Mouse (Mus musculus): ENCODE data around the gene Mrgprd. TPM values are rescaled to one million over a fixed set of nuclear protein-coding genes. Genes with fewer than 3 reads are reported as not detected.
A peak's percentile ranks its signal among the peaks of the same experiment; 100 is the strongest.

Gene Mrgprd
- polyA plus RNA-seq, 1 experiment from 2014 or later, result not detected

DNA sequence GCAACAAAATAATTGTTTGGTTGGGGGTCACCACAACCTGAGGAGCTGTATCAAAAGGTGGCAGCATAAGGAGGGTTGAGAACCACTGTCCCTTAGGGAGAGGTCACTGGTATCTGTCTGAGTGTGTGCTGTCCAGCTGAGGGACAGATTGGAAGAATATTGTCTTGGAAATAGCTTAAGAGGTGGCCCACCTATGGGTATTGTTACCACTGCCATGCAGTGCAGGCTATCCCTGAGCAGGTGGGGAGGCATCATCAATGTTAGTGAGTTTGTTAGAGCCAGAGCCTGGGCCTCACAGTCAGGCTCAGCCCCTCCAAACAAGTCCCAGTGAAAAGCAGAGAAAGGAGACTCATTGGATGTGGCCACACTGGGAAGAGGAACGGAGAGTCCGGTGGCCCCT is 22.8 kb upstream of the Mrgprd start:
- Histone ChIP-seq H3K27me3 (no peaks in the 10 kb centered on the region), H3K36me3 (no peaks in the 10 kb centered on the region), H3K9ac (no peak overlapping the region), H3K27ac (no peak overlapping the region), H3K4me2 (replicated peaks) (no peak overlapping the region), H3K9me3 (no peaks in the 10 kb centered on the region), H3K4me3 (no peak overlapping the region), H3K4me1 (no peaks in the 10 kb centered on the region)
- 90% methylated on average over 2 of the region's 2 CpGs for WGBS
- no peak for ATAC-seq (ENCODE audit: insufficient number of reproducible peaks, insufficient read depth, low FRiP score, low TSS enrichment)

DNA sequence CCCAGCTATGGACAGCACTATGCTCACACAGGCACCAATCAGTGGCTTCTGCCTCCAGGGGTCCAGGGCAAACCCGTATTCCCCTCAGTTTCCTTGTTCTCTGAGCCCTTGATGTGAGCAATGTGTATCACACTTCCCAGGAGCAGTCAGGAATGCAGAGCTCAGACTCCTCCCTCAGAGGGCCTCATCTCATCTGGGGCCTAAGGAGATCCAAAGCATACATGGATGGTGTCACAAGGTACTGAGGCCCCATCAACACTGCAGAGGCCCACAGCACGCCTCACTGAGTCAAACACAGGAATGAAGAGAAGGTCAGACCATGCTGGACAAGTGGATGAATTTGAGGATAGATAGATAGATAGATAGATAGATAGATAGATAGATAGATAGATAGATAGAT is 21.9 kb upstream of the Mrgprd start:
- ATAC-seq (ENCODE audit: insufficient number of reproducible peaks, insufficient read depth, low FRiP score, low TSS enrichment), result no peak
- Histone ChIP-seq H3K9me3 (no peaks in the 10 kb centered on the region), H3K9ac (no peak overlapping the region), H3K27me3 (no peaks in the 10 kb centered on the region), H3K4me3 (no peak overlapping the region), H3K27ac (no peak overlapping the region), H3K4me1 (no peaks in the 10 kb centered on the region), H3K36me3 (no peaks in the 10 kb centered on the region), H3K4me2 (replicated peaks) (no peak overlapping the region)
- 63% methylated on average over 2 of the region's 2 CpGs for WGBS

DNA sequence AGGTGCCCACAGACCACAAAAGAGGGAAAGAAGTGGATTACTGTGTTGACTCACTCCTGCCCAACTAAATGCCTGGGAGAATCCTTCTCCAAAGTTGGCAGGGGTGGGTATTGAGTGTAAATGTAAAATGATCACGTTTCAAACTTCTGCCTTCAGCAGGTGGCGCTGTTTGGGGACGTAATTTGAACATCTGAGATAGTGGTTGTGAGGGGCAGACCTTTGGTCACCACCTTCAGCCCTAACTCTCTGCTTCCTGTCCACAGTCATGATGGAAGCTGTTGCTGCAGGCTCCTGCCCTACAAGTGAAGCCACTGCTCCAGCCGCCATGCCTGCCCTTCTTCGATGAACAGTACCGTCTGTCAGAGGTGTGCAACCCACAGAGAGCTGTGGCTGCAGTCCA is 20.8 kb upstream of the Mrgprd start:
- 37% methylated on average over 6 of the region's 6 CpGs for WGBS
- no peaks in the 10 kb centered on the region for H3K27me3 ChIP-seq
- no peak overlapping the region for H3K4me3 ChIP-seq
- no peak overlapping the region for H3K9ac ChIP-seq
- H3K9me3 ChIP-seq, result no peaks in the 10 kb centered on the region
- H3K36me3 ChIP-seq, result no peaks in the 10 kb centered on the region
- H3K27ac ChIP-seq, result no peak overlapping the region
- ATAC-seq (ENCODE audit: insufficient number of reproducible peaks, insufficient read depth, low FRiP score, low TSS enrichment), result no peak
- H3K4me2 ChIP-seq (replicated peaks), result no peak overlapping the region
- no peaks in the 10 kb centered on the region for H3K4me1 ChIP-seq

DNA sequence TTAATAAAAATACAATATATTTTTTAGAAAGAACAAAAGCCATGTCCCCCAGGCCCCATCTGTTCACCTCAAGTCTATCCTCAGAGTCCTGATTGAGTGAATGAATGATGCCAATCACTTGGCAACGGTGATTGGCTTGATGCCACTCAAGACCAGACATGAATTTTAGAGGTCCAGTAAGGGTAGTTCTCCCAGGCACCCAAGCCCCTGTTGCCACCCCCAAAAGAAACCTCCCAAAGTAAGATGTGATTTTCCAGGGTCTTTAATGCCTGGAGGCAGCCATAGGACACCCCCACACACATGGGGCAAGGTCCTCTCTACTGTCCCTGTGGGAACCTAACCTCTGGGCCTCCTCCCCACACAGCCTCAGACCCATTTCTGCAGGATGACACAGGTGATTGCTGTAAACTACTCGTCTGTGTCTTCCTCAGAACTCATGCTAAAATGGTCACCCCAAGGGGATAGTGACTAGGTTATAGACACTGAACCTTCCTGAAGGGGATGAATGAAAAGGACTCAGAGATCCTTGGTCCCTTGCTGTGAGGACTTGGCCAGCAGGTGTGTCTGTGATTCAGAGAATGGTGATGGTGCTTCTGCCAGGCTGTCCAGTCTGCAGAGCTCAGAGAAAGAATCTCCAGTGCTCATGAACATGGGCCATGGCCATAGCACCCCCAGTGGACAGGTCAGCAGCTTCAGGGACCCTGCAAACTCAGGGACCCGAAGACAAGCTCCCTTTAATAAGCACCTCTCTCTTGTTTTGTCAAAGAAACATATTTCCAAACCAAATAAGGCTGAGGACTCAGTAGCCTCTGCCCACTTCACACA is 15.8 kb upstream of the Mrgprd start:
- Histone ChIP-seq H3K9ac (no peak overlapping the region), H3K4me1 (peaks cover 27% of the 10 kb centered on the region), H3K27ac (no peak overlapping the region), H3K9me3 (no peaks in the 10 kb centered on the region), H3K4me2 (replicated peaks) (no peak overlapping the region), H3K36me3 (no peaks in the 10 kb centered on the region), H3K4me3 (no peak overlapping the region), H3K27me3 (no peaks in the 10 kb centered on the region)
- no peak for ATAC-seq (ENCODE audit: insufficient number of reproducible peaks, insufficient read depth, low FRiP score, low TSS enrichment)
- WGBS, result 62% methylated on average over 3 of the region's 3 CpGs

DNA sequence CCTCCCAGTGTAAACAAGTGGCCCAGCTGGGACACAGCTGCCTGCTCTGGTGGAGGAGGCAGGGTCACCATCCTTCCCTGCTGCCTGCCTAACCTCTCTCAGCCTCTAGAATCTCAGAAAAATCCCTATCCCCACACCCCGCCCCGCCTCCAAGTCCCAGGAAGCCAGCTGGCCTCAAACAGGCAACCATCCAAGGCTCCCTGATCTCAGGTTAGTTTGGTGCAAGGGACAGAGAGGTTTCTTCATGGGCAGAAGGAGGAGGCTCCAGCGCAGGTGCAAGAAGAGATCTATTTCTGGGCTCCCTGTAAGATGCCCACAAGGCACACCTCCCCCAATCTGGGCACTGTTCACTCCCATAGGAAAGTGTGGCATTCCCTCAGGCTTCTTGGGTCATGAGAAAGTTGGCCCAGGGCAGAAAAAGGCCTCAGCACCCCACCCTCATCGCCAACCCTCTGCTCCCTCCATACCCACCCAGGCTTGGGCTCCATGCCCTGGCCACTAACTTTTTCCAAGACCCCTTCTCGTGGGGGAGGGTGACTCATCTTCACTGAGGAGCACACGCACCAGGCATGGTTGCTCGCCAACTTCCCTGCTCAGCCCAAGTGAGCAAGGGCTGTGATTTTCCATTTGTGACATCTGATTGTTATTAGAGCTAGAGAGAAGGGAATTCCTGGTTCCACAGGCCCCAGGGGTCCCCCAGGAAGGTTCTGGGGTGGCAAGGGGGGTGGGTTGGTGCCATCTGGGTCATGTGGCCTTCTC is 14.9 kb upstream of the Mrgprd start:
- H3K9ac ChIP-seq, result no peak overlapping the region
- no peak overlapping the region for H3K4me3 ChIP-seq
- H3K27ac ChIP-seq, result no peak overlapping the region
- no peaks in the 10 kb centered on the region for H3K27me3 ChIP-seq
- ATAC-seq (ENCODE audit: insufficient number of reproducible peaks, insufficient read depth, low FRiP score, low TSS enrichment), result no peak
- H3K9me3 ChIP-seq, result no peaks in the 10 kb centered on the region
- no peaks in the 10 kb centered on the region for H3K36me3 ChIP-seq
- H3K4me1 ChIP-seq, result peaks cover 27% of the 10 kb centered on the region
- no peak overlapping the region for H3K4me2 ChIP-seq (replicated peaks)
- WGBS, result 60% methylated on average over 7 of the region's 7 CpGs

DNA sequence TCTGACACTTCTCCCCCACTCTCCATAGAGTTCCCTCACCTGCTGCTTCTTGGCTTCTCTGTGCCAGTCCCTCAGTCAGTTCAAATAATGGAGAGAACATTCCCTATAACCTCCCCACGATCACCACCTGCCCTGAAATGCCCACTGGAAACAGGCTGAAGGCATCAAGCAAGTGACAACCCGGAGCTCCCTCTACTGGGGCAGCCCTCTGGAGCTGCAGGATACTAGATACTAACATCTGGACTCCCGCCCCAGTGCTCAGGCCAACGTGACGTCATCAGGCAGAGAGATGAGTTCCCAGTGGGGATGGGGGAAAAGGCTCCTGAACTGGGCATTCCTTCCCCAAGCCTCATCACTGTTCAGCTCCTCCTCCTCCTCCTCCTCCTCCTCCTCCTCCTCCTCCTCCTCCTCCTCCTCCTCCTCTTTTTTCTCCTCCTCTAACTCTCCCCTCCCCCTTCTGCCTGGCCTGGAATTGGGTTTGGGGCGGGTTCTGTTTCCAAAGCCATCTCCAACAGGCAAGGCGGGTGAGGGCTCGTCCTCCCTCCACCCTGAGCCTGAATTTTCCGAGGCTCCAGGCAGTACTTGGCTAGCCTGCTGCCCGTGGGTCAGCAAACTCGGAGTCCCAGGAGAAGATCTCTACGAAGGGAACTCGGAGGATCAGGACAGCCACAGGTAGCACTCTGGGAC is 14.2 kb upstream of the Mrgprd start, which contains the start of gene Mrgprf:
Mrgprf (plus strand) TSS at position 508 of the 687 bp plus-strand sequence.
- no peaks in the 10 kb centered on the region for H3K27me3 ChIP-seq
- H3K9ac ChIP-seq, result no peak within 1 kb of the TSS
- no peak within 1 kb of the TSS for H3K4me2 ChIP-seq (replicated peaks)
- H3K9me3 ChIP-seq, result no peaks in the 10 kb centered on the region
- H3K4me1 ChIP-seq, result peaks cover 27% of the 10 kb centered on the region
- 39% methylated on average over 12 of the region's 13 CpGs for WGBS
- ATAC-seq (ENCODE audit: insufficient number of reproducible peaks, insufficient read depth, low FRiP score, low TSS enrichment), result no peak
- H3K36me3 ChIP-seq, result no peaks in the 10 kb centered on the region
- no peak within 1 kb of the TSS for H3K4me3 ChIP-seq
- H3K27ac ChIP-seq, result no peak within 1 kb of the TSS

DNA sequence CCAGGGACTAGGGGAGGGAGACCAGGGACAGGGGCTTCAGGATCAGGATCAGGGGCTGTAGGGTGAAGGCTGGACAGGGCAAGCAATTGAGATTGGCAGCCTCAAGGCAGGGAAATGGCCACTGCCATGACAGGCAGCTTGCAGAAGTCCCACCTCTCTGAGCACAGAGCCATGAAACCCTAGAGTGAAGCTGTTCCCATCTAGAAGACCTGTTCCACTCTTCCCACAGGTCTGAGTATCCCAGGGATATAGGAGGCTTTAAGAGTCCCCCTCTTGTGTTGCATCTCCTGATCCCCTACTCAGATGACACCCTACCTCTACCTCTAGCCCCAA is 13.7 kb upstream of the Mrgprd start:
- Histone ChIP-seq H3K27me3 (no peaks in the 10 kb centered on the region), H3K4me1 (peaks cover 27% of the 10 kb centered on the region), H3K4me3 (no peak overlapping the region), H3K4me2 (replicated peaks) (no peak overlapping the region), H3K36me3 (no peaks in the 10 kb centered on the region), H3K9ac (no peak overlapping the region), H3K9me3 (no peaks in the 10 kb centered on the region), H3K27ac (no peak overlapping the region)
- ATAC-seq (ENCODE audit: insufficient number of reproducible peaks, insufficient read depth, low FRiP score, low TSS enrichment), result no peak

DNA sequence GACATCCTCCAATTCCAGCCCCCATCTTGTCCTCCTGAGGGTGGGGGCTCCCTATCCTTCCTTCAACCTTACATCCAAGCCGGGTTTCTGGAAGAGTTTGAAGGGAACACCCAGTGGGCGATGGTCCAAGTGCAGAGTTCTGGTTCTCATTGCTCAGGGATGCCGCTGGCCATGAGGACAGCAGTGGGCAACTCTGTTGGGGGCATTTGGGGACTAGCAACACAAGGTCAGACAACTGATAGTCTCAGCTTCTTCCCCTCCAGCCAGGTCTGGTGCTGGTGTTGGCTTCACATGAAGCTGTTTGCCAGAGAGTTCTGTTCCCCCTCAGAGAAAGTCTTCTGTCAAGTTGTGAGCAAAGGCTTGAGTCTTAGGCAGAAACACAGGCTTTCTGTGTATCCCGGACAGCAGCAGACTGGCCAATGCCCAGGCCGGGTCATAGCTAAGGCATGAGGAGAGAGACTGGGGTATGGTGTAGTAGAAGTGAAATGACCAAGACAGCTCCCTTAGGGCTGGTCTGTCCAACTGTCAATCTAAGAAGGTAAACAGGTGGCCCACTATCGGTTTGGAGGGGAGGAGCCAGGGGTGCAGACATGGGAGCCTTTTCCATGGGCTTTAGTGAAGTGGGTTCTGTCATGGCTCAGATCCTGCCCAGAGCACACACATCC is 13.2 kb upstream of the Mrgprd start:
- Histone ChIP-seq H3K27me3 (no peaks in the 10 kb centered on the region), H3K4me3 (no peak overlapping the region), H3K4me2 (replicated peaks) (no peak overlapping the region), H3K9me3 (no peaks in the 10 kb centered on the region), H3K4me1 (peaks cover 27% of the 10 kb centered on the region), H3K9ac (no peak overlapping the region), H3K36me3 (no peaks in the 10 kb centered on the region), H3K27ac (no peak overlapping the region)
- WGBS, result 83% methylated on average over 6 of the region's 6 CpGs
- ATAC-seq (ENCODE audit: insufficient number of reproducible peaks, insufficient read depth, low FRiP score, low TSS enrichment), result no peak

DNA sequence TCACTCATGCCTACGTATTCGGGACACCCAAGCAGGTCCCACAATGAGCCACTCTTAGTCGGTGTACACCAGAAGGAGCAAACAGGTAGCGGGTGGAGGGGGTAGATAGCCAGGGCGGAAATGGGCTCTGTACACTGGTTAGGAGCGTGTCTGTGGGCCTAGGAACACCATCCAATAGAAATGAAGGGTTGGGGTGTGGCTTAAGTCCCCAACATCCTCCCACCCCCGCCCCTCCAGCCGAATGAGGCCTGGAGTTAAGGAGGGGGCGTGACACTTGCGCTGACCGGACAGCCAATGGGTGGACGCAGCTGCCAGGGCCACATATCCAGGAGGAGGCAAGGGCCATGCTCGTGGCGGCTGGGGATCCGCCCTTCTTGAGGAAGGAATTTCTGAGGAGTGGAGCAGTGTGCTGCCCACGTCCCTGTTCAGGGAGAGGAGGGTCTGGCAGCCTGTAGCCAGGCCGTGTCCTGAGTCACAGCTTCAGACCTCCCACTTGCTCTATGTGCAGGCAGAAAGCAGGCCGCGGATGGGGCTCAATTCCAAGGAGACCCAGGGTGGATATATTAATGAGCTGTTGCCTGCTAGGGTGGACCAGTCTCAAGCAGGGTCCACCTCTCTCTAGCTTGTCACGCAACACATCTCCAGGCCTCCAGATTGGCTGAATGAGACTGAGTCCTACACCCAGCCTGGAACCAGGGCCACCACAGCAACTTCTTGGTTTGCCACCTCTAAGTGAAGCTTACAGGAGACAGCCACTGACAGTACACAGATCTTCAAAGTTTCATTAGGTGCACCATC is 11.9 kb upstream of the Mrgprd start:
- H3K4me3 ChIP-seq, result peak overlapping the region; percentile 20

DNA sequence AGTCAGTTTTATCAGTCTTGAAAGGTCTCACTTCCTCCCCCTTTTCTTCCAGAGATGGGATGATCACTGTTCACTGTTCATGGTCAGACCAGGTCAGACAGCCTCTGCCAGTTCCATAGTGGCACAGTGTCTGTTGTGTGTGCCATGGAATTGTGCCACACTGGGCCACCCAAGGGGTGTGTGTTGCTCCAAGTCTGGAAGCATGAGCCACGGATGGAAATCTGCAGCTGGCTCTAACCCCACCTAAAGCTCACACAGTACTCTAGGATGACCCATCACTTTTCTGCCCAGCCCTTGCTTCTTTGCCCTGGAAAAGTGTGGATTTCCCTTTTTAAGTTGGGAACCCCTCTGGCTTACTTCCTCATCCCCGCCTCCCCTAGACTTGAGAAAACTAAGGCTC is 10.5 kb upstream of the Mrgprd start:
- no peaks in the 10 kb centered on the region for H3K9me3 ChIP-seq
- H3K4me3 ChIP-seq, result no peak overlapping the region
- no peak overlapping the region for H3K9ac ChIP-seq
- no peak overlapping the region for H3K27ac ChIP-seq
- no peak overlapping the region for H3K4me2 ChIP-seq (replicated peaks)
- no peaks in the 10 kb centered on the region for H3K36me3 ChIP-seq
- H3K27me3 ChIP-seq, result no peaks in the 10 kb centered on the region
- 72% methylated on average over 2 of the region's 2 CpGs for WGBS
- H3K4me1 ChIP-seq, result peaks cover 27% of the 10 kb centered on the region
- no peak for ATAC-seq (ENCODE audit: insufficient number of reproducible peaks, insufficient read depth, low FRiP score, low TSS enrichment)

More for the DNA sequence above, 11.9 kb upstream of the Mrgprd start:
- Histone ChIP-seq H3K9me3 (no peaks in the 10 kb centered on the region), H3K27ac (0 out of 2 replicates have a peak overlapping the region, but pooled peaks have one; percentile 18), H3K9ac (0 out of 2 replicates have a peak overlapping the region, but pooled peaks have one; percentile 21), H3K36me3 (no peaks in the 10 kb centered on the region), H3K27me3 (no peaks in the 10 kb centered on the region), H3K4me2 (replicated peaks) (peak overlapping the region; percentile 45), H3K4me1 (peaks cover 27% of the 10 kb centered on the region)
- peak; percentile 79 for ATAC-seq (ENCODE audit: insufficient number of reproducible peaks, insufficient read depth, low FRiP score, low TSS enrichment)
- 7% methylated on average over 20 of the region's 20 CpGs for WGBS

DNA sequence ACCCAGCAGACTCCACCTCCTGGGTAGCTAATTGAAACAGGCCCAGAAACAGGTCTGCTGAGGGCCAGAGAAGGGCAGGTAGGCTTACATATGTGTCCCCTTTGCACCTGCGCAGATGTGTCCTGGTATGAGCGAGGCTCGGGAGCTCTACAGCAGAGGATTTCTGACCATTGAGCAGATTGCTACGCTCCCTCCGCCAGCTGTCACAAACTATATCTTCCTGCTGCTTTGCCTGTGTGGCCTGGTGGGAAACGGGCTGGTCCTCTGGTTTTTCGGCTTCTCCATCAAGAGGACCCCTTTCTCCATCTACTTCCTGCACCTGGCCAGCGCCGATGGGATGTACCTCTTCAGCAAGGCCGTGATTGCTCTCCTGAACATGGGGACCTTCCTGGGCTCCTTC is 7.0 kb upstream of the Mrgprd start:
- Histone ChIP-seq H3K4me1 (peaks cover 5% of the 10 kb centered on the region; the same call in 1 of the 2 replicates), H3K9me3 (no peaks in the 10 kb centered on the region), H3K27me3 (no peaks in the 10 kb centered on the region), H3K4me2 (replicated peaks) (no peak overlapping the region), H3K9ac (no peak overlapping the region), H3K4me3 (no peak overlapping the region), H3K27ac (no peak overlapping the region), H3K36me3 (no peaks in the 10 kb centered on the region)
- no peak for ATAC-seq (ENCODE audit: insufficient number of reproducible peaks, insufficient read depth, low FRiP score, low TSS enrichment)
- WGBS, result 86% methylated on average over 10 of the region's 10 CpGs
